Mouse (Mus musculus) neural tube, embryonic 11.5 days (tissue): Measurements from ENCODE around the gene Srp68. TPM values are rescaled to one million over a fixed set of nuclear protein-coding genes. Genes with fewer than 3 reads are reported as not detected.

Experiments
- ATAC-seq: fragments of 200-750 bp; cut with Nextera tagmentation; 2 replicates; pipeline ENCODE4 v1.8.0; 2017; ENCODE audit warnings: moderate number of reproducible peaks, mild to moderate bottlenecking, moderate TSS enrichment, moderate library complexity; ENCODE audit not compliant: insufficient read depth, low FRiP score, low TSS enrichment
- DNase-seq: peaks from one replicate; pipeline ENCODE4 v3.0.0-alpha.2; 2015; ENCODE audit warnings: low spot score
- H3K27ac ChIP-seq: fragments of 300-500 bp; sonication (generic); 2 replicates; pipeline ENCODE4 v1.5.1; 2014; ENCODE audit warnings: low read depth, mild to moderate bottlenecking, low read length
- H3K27me3 ChIP-seq: fragments of 300-500 bp; sonication (generic); 2 replicates; pipeline ENCODE4 v1.6.1; 2014; ENCODE audit warnings: mild to moderate bottlenecking, low read length, mixed read lengths; ENCODE audit not compliant: control insufficient read depth, insufficient read depth
- H3K36me3 ChIP-seq: fragments of 300-500 bp; sonication (generic); 2 replicates; pipeline ENCODE4 v1.6.1; 2014; ENCODE audit warnings: mild to moderate bottlenecking, low read length, moderate library complexity, mixed read lengths; ENCODE audit not compliant: control insufficient read depth, insufficient read depth
- H3K4me1 ChIP-seq: fragments of 300-500 bp; sonication (generic); 2 replicates; pipeline ENCODE4 v1.6.1; 2014; ENCODE audit warnings: low read length, mixed read lengths; ENCODE audit not compliant: control insufficient read depth, insufficient read depth
- H3K4me2 ChIP-seq: fragments of 300-500 bp; sonication (generic); 2 replicates; pipeline ENCODE4 v1.6.1; 2014; ENCODE audit warnings: low read depth, mild to moderate bottlenecking, moderate library complexity
- H3K4me3 ChIP-seq: fragments of 300-500 bp; sonication (generic); 2 replicates; pipeline ENCODE4 v1.5.1; 2014; ENCODE audit warnings: low read depth, low read length
- H3K9ac ChIP-seq: fragments of 300-500 bp; sonication (generic); 2 replicates; pipeline ENCODE4 v1.6.1; 2014; ENCODE audit warnings: mild to moderate bottlenecking, low read length
- H3K9me3 ChIP-seq: fragments of 300-500 bp; sonication (generic); 2 replicates; pipeline ENCODE4 v1.6.1; 2016; ENCODE audit warnings: low read length; ENCODE audit not compliant: control insufficient read depth
- WGBS: fragments of 180-500 bp; shearing (Covaris S2); extraction: QIAGEN DNeasy Blood & Tissue Kit; methylation state at CpG from one replicate; pipeline ENCODE4 v1.1.7; 2014; 5-methylcytosine and 5-hydroxymethylcytosine counted together
- polyA plus RNA-seq: library from polyadenylated mRNA; unstranded; fragments of >200 nt; fragmentation: Nextera tagmentation; extraction: Ambion mirVana; gene quantifications from 2 replicates; pipeline ENCODE4 v1.2.1, GENCODE M21; 2014

Srp68 gene
- polyA plus RNA-seq, 1 experiment from 2014 or later: 87.4 TPM

DNA sequence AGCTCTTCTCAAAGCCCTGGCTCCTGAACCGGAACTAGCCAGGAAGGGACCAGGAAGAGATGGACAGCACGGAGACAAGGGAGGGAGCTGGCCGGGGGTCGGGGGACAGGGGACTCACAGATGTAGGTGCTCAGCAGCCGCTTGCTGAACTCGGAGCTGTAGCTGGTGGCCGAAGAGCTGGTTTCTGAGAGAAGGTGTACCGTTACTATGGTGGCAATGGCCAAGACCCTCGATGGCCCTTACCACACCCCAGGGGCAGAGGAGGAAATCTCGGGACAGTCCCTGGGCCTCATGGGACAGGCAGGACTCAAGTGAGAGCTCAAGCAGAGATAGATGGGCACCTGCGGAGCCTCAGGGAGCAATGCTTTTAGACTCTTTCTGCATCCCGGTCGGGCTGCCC is 18.4 kb upstream of the Srp68 start:
- H3K27me3 ChIP-seq: no peaks in the 10 kb centered on the region
- ATAC-seq (no peak), DNase-seq (no peak)
- H3K36me3 ChIP-seq: peaks cover 5% of the 10 kb centered on the region
- H3K4me2 ChIP-seq: no peak overlapping the region
- no peak overlapping the region for H3K27ac ChIP-seq
- no peak overlapping the region for H3K4me3 ChIP-seq
- H3K9ac ChIP-seq: no peak overlapping the region
- WGBS: 91% methylated on average over 13 of the region's 13 CpGs
- no peaks in the 10 kb centered on the region for H3K4me1 ChIP-seq
- no peaks in the 10 kb centered on the region for H3K9me3 ChIP-seq

DNA sequence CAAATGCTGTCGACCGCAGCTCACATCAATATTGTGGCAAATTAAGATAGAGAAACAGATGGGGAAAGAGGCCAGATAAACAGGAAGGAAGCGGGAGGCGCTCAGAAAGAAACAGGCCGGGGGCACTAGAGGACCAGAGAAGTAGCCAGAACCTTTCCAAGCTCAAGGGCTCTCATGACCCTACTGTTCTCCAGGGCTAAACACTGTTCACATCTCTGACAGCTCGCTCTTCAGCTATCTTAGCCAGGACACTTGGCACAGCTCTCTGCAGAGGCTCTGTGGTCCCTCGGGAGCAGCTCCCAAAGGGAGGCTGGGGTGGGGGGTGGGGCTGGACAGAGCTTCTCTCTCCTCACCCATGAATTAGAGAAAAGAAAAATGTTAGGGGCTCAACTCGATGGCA is 16.5 kb upstream of the Srp68 start:
- Histone ChIP-seq H3K27ac (no peak overlapping the region), H3K4me1 (no peaks in the 10 kb centered on the region), H3K27me3 (no peaks in the 10 kb centered on the region), H3K9ac (no peak overlapping the region), H3K36me3 (peaks cover 5% of the 10 kb centered on the region), H3K9me3 (no peaks in the 10 kb centered on the region), H3K4me2 (no peak overlapping the region), H3K4me3 (no peak overlapping the region)
- DNase-seq (no peak), ATAC-seq (no peak)
- WGBS: 86% methylated on average over 8 of the region's 8 CpGs

DNA sequence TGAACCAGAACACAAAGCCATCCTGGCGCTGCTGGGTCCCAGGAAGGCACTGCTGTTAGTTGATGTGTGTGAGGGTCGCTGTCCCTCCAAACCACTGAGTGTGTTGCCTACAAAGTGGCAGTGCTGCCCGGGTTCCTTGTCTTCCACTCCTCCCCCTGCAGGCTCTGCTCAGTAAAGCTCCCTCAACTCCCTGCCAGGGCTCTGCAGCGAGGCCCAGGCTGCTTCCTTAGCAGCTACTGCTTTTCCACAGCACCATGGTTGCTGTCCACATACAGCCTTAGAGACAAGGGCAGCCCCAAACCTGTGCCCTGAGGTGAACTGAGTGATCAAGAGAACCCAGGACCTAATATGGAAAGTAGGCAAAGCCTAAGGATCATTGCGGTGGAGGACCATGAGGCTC is 13.3 kb upstream of the Srp68 start:
- no peaks in the 10 kb centered on the region for H3K9me3 ChIP-seq
- no peak overlapping the region for H3K4me2 ChIP-seq
- H3K36me3 ChIP-seq: peaks cover 5% of the 10 kb centered on the region
- no peaks in the 10 kb centered on the region for H3K4me1 ChIP-seq
- H3K27me3 ChIP-seq: peaks cover 27% of the 10 kb centered on the region
- H3K9ac ChIP-seq: no peak overlapping the region
- H3K27ac ChIP-seq: no peak overlapping the region
- H3K4me3 ChIP-seq: no peak overlapping the region
- 73% methylated on average over 5 of the region's 5 CpGs for WGBS
- ATAC-seq (no peak), DNase-seq (no peak)

GRCm38 (mm10) chr11:116285770-116286191 is 11.8 kb upstream of the Srp68 start:
- WGBS: 74% methylated on average over 7 of the region's 7 CpGs
- no peak overlapping the region for H3K9ac ChIP-seq
- no peak for DNase-seq
- 0 out of 2 replicates have a peak overlapping the region, but pooled peaks have one; percentile 14 for H3K27ac ChIP-seq
- no peak overlapping the region for H3K4me2 ChIP-seq
- H3K36me3 ChIP-seq: peaks cover 5% of the 10 kb centered on the region
- H3K9me3 ChIP-seq: no peaks in the 10 kb centered on the region
- peaks cover 42% of the 10 kb centered on the region for H3K27me3 ChIP-seq
- no peak overlapping the region for H3K4me3 ChIP-seq
- ATAC-seq: no peak
- no peaks in the 10 kb centered on the region for H3K4me1 ChIP-seq

DNA sequence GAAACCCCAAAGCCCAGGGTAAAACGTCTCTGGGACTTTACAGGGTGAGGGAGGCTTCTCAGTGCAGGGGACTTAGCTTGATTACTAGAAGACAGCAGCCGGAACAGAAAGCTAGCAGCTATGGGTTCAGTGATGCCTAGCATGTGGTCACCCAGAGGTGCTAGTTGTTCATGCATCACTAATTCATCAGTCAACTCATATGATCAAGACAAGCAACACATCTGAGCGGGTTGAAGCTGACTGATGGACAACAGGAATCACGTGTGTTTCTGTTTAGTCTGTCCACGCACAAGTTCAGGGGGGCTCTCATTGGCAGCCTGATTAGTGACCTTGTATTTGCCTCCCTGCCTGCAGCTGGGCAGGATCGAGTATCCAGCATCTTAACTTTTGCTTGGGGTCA is 10.0 kb upstream of the Srp68 start:
- Histone ChIP-seq H3K9me3 (no peaks in the 10 kb centered on the region), H3K27me3 (peaks cover 54% of the 10 kb centered on the region)
- WGBS: 59% methylated on average over 6 of the region's 6 CpGs

DNA sequence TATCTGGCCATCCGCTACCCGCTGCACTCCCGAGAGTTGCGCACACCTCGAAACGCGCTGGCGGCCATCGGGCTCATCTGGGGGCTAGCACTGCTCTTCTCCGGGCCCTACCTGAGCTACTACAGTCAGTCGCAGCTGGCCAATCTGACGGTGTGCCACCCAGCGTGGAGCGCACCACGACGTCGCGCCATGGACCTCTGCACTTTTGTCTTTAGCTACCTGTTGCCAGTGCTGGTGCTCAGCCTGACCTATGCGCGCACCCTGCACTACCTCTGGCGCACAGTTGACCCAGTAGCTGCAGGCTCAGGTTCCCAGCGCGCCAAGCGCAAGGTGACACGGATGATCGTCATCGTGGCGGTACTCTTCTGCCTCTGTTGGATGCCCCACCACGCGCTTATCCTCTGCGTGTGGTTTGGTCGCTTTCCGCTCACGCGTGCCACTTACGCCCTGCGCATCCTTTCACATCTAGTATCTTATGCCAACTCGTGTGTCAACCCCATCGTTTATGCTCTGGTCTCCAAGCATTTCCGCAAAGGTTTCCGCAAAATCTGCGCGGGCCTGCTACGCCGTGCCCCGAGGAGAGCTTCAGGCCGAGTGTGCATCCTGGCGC is 9.0 kb upstream of the Srp68 start:
- Histone ChIP-seq H3K4me1 (no peaks in the 10 kb centered on the region), H3K27me3 (peaks cover 54% of the 10 kb centered on the region), H3K9ac (no peak overlapping the region), H3K9me3 (no peaks in the 10 kb centered on the region), H3K27ac (no peak overlapping the region), H3K4me2 (no peak overlapping the region), H3K36me3 (no peaks in the 10 kb centered on the region; the same call in 1 of the 2 replicates), H3K4me3 (no peak overlapping the region)
- DNase-seq (no peak), ATAC-seq (no peak)
- WGBS: 13% methylated on average over 48 of the region's 48 CpGs

More for the DNA sequence above, 10.0 kb upstream of the Srp68 start:
- no peak for DNase-seq
- Histone ChIP-seq H3K27ac (no peak overlapping the region), H3K4me1 (no peaks in the 10 kb centered on the region), H3K36me3 (peaks cover under 1% of the 10 kb centered on the region), H3K4me2 (no peak overlapping the region), H3K4me3 (no peak overlapping the region), H3K9ac (no peak overlapping the region)
- ATAC-seq: no peak

- H3K9ac ChIP-seq: no peak overlapping the region
- no peaks in the 10 kb centered on the region for H3K9me3 ChIP-seq
- H3K27ac ChIP-seq: no peak overlapping the region
- no peak overlapping the region for H3K4me2 ChIP-seq
- no peak overlapping the region; the same call in 1 of the 2 replicates for H3K4me3 ChIP-seq
- 2% methylated on average over 11 of the region's 11 CpGs for WGBS
- no peaks in the 10 kb centered on the region for H3K4me1 ChIP-seq
- no peaks in the 10 kb centered on the region for H3K36me3 ChIP-seq
- H3K27me3 ChIP-seq: peaks cover 54% of the 10 kb centered on the region
- ATAC-seq (no peak), DNase-seq (no peak)
Observed at GRCm38 (mm10) chr11:116282089-116282488, 8.1 kb upstream of the Srp68 start.

- Histone ChIP-seq H3K4me2 (peak overlapping the region; percentile 35), H3K27me3 (peaks cover 54% of the 10 kb centered on the region), H3K9me3 (no peaks in the 10 kb centered on the region), H3K27ac (no peak overlapping the region), H3K4me3 (peak overlapping the region; percentile 19), H3K4me1 (no peaks in the 10 kb centered on the region), H3K9ac (no peak overlapping the region), H3K36me3 (no peaks in the 10 kb centered on the region)
- no peak for ATAC-seq
- no peak for DNase-seq
- 3% methylated on average over 18 of the region's 18 CpGs for WGBS
Observed at GRCm38 (mm10) chr11:116281671-116282070, 7.7 kb upstream of the Srp68 start.
